Mouse (Mus musculus) gastrocnemius, postnatal 25 days (tissue): ENCODE data around the gene Nxf2. TPM values are rescaled to one million over a fixed set of nuclear protein-coding genes. Genes with fewer than 3 reads are reported as not detected.
"Not testable (repeated sequence)": the region's sequence is repeated elsewhere in the genome, so short reads cannot be mapped to it uniquely, and the experiment has no call there.

ENCODE experiments used
- DNase-seq: peaks from one replicate; pipeline ENCODE4 v3.0.0; 2022
- long read RNA-seq, 2 experiments: library from polyadenylated mRNA; stranded (forward); transcript quantifications; one replicate each; pipeline ENCODE4 v2.0.0; 2021
- total RNA-seq, 2 experiments: library from RNA; stranded (reverse); gene quantifications; 1 replicate in 1 of 2; 2 replicates in 1 of 2; pipeline ENCODE4 v1.2.3; 2021

Nxf2 gene
- total RNA-seq: not detected
- long read RNA-seq, experiment 1: 0 reads
- long read RNA-seq, experiment 2: 0 reads

- no peak for DNase-seq
Measured at GRCm38 (mm10) chrX:134964546-134964945, at the start of gene Nxf2. TSS of gene Nxf2 (minus strand) at chrX:134964754.

- DNase-seq: no peak
Measured at GRCm38 (mm10) chrX:135011381-135011780, 46.8 kb upstream of the Nxf2 start.

GRCm38 (mm10) chrX:135009471-135009815 lies 44.9 kb upstream of the Nxf2 start:
- no peak for DNase-seq

- peak; percentile 90 for DNase-seq
Measured at GRCm38 (mm10) chrX:135008720-135009470, 44.3 kb upstream of the Nxf2 start, which contains the start of gene Zmat1. TSS of gene Zmat1 (minus strand) at chrX:135009209.

GRCm38 (mm10) chrX:135008021-135008420 lies 43.5 kb upstream of the Nxf2 start:
- no peak for DNase-seq

- DNase-seq: peak; percentile 59
Measured at GRCm38 (mm10) chrX:134963305-134964094, 1.1 kb downstream of the Nxf2 start.

- DNase-seq: no peak
Measured at GRCm38 (mm10) chrX:134930361-134930760, 34.2 kb downstream of the Nxf2 start.

- no peak for DNase-seq
Measured at GRCm38 (mm10) chrX:134929927-134930326, 34.6 kb downstream of the Nxf2 start.

- DNase-seq: no peak
Measured at GRCm38 (mm10) chrX:134925058-134925457, 39.5 kb downstream of the Nxf2 start.

- DNase-seq: no peak
Measured at GRCm38 (mm10) chrX:134923675-134924424, 40.7 kb downstream of the Nxf2 start.

- DNase-seq: no peak
Measured at GRCm38 (mm10) chrX:134919220-134919619, 45.3 kb downstream of the Nxf2 start.

- DNase-seq: no peak
Measured at GRCm38 (mm10) chrX:134915745-134916144, 48.8 kb downstream of the Nxf2 start.

- DNase-seq: not testable (repeated sequence)
Measured at GRCm38 (mm10) chrX:134915315-134915714, 49.2 kb downstream of the Nxf2 start.

GRCm38 (mm10) chrX:134914851-134915250 lies 49.7 kb downstream of the Nxf2 start:
- no peak for DNase-seq

GRCm38 (mm10) chrX:134913234-134913936 lies 51.2 kb downstream of the Nxf2 start:
- DNase-seq: peak; percentile 11

GRCm38 (mm10) chrX:134912805-134913204 lies 51.7 kb downstream of the Nxf2 start:
- DNase-seq: no peak

GRCm38 (mm10) chrX:134910345-134910744 lies 54.2 kb downstream of the Nxf2 start:
- DNase-seq: no peak
